Mouse (Mus musculus): ENCODE results near the gene Nhp2. TPM values are rescaled to one million over a fixed set of nuclear protein-coding genes. Genes with fewer than 3 reads are reported as not detected.

The Nhp2 gene
- polyA plus RNA-seq (2012; rRNA removed; ENCODE audit: low replicate concordance) = 40.3 and 46.3 TPM in 2 replicates

GRCm38 (mm10) chr11:51619409-51620060 lies at the start of gene Nhp2:
Nhp2 (plus strand) TSS chr11:51619735.

DNA sequence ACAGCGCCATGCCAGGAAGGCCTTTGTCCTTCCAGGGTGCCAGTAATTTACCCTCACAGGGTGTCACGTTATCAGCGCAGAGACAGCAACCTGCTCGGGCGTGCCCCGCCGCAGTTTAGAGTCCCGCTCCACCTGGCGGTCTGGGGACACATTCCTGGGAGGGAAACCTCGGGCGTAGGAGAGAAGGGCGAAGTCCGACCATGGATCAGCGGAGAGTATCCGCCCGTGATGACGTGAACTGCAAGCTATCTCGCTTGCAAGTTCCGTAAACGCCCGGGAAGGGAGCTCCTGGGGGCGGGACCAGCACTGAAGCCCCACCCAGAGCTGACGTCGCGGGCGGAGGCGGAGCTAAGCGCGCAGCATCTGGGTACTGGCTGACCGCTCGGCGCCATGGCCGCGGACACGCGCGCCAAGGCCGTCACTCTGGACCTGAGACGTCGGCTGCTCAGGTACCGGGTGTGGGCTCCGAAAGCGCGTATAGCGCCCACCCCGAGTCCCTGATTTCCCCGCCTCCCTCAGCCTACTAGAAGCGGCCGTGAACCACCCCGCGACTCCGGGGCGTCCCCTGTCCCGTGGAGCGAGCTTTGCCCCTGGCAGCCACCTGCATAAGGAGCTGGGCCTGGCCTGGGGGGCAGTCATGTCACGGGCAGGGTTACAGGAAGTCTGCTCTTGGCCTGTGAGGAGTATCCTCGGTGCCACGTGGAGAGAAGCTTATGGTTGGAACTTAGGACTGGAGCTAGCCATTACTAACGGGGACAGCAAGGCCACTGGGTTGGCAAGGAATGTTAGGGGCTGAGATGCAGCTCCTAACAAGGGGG lies 34.9 kb upstream of the Nhp2 start, which contains the start of gene Phykpl:
Gene Phykpl, plus strand, starts transcription at position 327 of the 818 bp plus-strand sequence.

GRCm38 (mm10) chr11:51606447-51607095 lies 13.0 kb upstream of the Nhp2 start, which contains the start of gene Hnrnpab:
Hnrnpab (minus strand) TSS chr11:51606847.

GRCm38 (mm10) chr11:51635525-51636322 lies 16.2 kb downstream of the Nhp2 start, which contains the start of gene Rmnd5b:
Rmnd5b (minus strand) TSS chr11:51635896.

GRCm38 (mm10) chr11:51650691-51651515 lies 31.4 kb downstream of the Nhp2 start, which contains the start of the genes N4bp3 and D930048N14Rik:
N4bp3 (minus strand) TSS chr11:51650842.
D930048N14Rik (plus strand) TSS chr11:51650954.

Other genes starting within 250 kb of the Nhp2 start
- gene Phykpl, start 35.0 kb upstream of the Nhp2 start, polyA plus RNA-seq (2012; rRNA removed; ENCODE audit: low replicate concordance) = 23.0 and 28.5 TPM in 2 replicates
- gene Hnrnpab, start 12.9 kb upstream of the Nhp2 start, polyA plus RNA-seq (2012; rRNA removed; ENCODE audit: low replicate concordance) = 54.4 and 330 TPM in 2 replicates
- gene Rmnd5b, start 16.2 kb downstream of the Nhp2 start, polyA plus RNA-seq (2012; rRNA removed; ENCODE audit: low replicate concordance) = 68.7 and 101 TPM in 2 replicates
- 15.0 and 25.7 TPM in 2 replicates for gene N4bp3, start 31.1 kb downstream of the Nhp2 start, polyA plus RNA-seq (2012; rRNA removed; ENCODE audit: low replicate concordance)
- 11.3 and 15.7 TPM in 2 replicates for gene D930048N14Rik, start 31.2 kb downstream of the Nhp2 start, polyA plus RNA-seq (2012; rRNA removed; ENCODE audit: low replicate concordance)
- 7.2 and 20.1 TPM in 2 replicates for gene 0610009B22Rik, start 69.1 kb downstream of the Nhp2 start, polyA plus RNA-seq (2012; rRNA removed; ENCODE audit: low replicate concordance)
- gene Sec24a, start 143.9 kb downstream of the Nhp2 start, polyA plus RNA-seq (2012; rRNA removed; ENCODE audit: low replicate concordance) = 20.1 and 20.8 TPM in 2 replicates
- gene Sar1b, start 144.0 kb downstream of the Nhp2 start, polyA plus RNA-seq (2012; rRNA removed; ENCODE audit: low replicate concordance) = 9.2 and 69.1 TPM in 2 replicates
- 13.3 and 21.2 TPM in 2 replicates for gene Jade2, start 237.9 kb downstream of the Nhp2 start, polyA plus RNA-seq (2012; rRNA removed; ENCODE audit: low replicate concordance)

All from mammary gland, adult 2 months (tissue).